Mouse (Mus musculus): Measurements from ENCODE around the gene Paf1. TPM values are rescaled to one million over a fixed set of nuclear protein-coding genes. Genes with fewer than 3 reads are reported as not detected.

Gene Paf1
- polyA plus RNA-seq, 1 experiment: 41.4 TPM

Other genes with a start within 250 kb of the Paf1 start
- gene Fbl, start 223.2 kb upstream of the Paf1 start, polyA plus RNA-seq (2012; rRNA removed): 58.2 and 60.1 TPM in 2 replicates
- gene Dyrk1b, start 213.5 kb upstream of the Paf1 start, polyA plus RNA-seq (2012; rRNA removed): 11.3 and 16.1 TPM in 2 replicates
- 0.89 and 1.2 TPM in 2 replicates for gene Eid2, start 125.1 kb upstream of the Paf1 start, polyA plus RNA-seq (2012; rRNA removed)
- gene Eid2b, start 115.2 kb upstream of the Paf1 start, polyA plus RNA-seq (2012; rRNA removed): 1.9 and 2.9 TPM in 2 replicates
- gene Selenov, start 101.8 kb upstream of the Paf1 start, polyA plus RNA-seq (2012; rRNA removed): not detected in 2 replicates
- 0.41 and 0.55 TPM in 2 replicates for gene Dll3, start 90.7 kb upstream of the Paf1 start, polyA plus RNA-seq (2012; rRNA removed)
- 96.5 and 103 TPM in 2 replicates for gene Timm50, start 80.9 kb upstream of the Paf1 start, polyA plus RNA-seq (2012; rRNA removed)
- 67.7 and 84.2 TPM in 2 replicates for gene Supt5, start 54.2 kb upstream of the Paf1 start, polyA plus RNA-seq (2012; rRNA removed)
- 1,007 and 1,073 TPM in 2 replicates for gene Rps16, start 42.3 kb upstream of the Paf1 start, polyA plus RNA-seq (2012; rRNA removed)
- gene Plekhg2, start 20.4 kb upstream of the Paf1 start, polyA plus RNA-seq (2012; rRNA removed): 20.4 and 27.5 TPM in 2 replicates
- gene Zfp36, start 12.7 kb upstream of the Paf1 start, polyA plus RNA-seq (2012; rRNA removed): 83.2 and 119 TPM in 2 replicates
- 50.4 and 52.9 TPM in 2 replicates for gene Med29, start 243 bp upstream of the Paf1 start, polyA plus RNA-seq (2012; rRNA removed)
- 13.4 and 16.2 TPM in 2 replicates for gene Gmfg, start 44.5 kb downstream of the Paf1 start, polyA plus RNA-seq (2012; rRNA removed)
- 1.7 and 2.0 TPM in 2 replicates for gene Lrfn1, start 59.0 kb downstream of the Paf1 start, polyA plus RNA-seq (2012; rRNA removed)
- gene Ifnl2, start 117.5 kb downstream of the Paf1 start, polyA plus RNA-seq (2012; rRNA removed): not detected in 2 replicates
- gene Ifnl3, start 129.9 kb downstream of the Paf1 start, polyA plus RNA-seq (2012; rRNA removed): not detected in 2 replicates
- 3.1 and 4.3 TPM in 2 replicates for gene Sycn, start 147.9 kb downstream of the Paf1 start, polyA plus RNA-seq (2012; rRNA removed)
- gene Nccrp1, start 154.3 kb downstream of the Paf1 start, polyA plus RNA-seq (2012; rRNA removed): 0.11 TPM in 2 replicates
- gene Samd4b, start 205.2 kb downstream of the Paf1 start, polyA plus RNA-seq (2012; rRNA removed): 45.3 and 61.6 TPM in 2 replicates
- 52.1 and 72.9 TPM in 2 replicates for gene Pak4, start 205.2 kb downstream of the Paf1 start, polyA plus RNA-seq (2012; rRNA removed)
- gene Acp7, start 238.4 kb downstream of the Paf1 start, polyA plus RNA-seq (2012; rRNA removed): not detected in 2 replicates

All from large intestine, adult 2 months (tissue).